Mouse (Mus musculus) liver, embryonic 15.5 days (tissue): ENCODE results near the gene Cercam. TPM values are rescaled to one million over a fixed set of nuclear protein-coding genes. Genes with fewer than 3 reads are reported as not detected.
"Not testable (repeated sequence)": the region's sequence is repeated elsewhere in the genome, so short reads cannot be mapped to it uniquely, and the experiment has no call there.

Experiments used
- ATAC-seq: fragments of 200-750 bp; cut with Nextera tagmentation; 2 replicates; pipeline ENCODE4 v1.8.0; 2017; ENCODE audit warnings: moderate number of reproducible peaks, mild to moderate bottlenecking, moderate library complexity; ENCODE audit not compliant: insufficient read depth
- H3K27ac ChIP-seq: fragments of 300-500 bp; sonication (generic); replicated peaks from 2 replicates; pipeline ENCODE4 v1.5.1; 2015; ENCODE audit warnings: mild to moderate bottlenecking, inconsistent platforms
- H3K27me3 ChIP-seq: fragments of 300-500 bp; sonication (generic); 2 replicates; pipeline ENCODE4 v1.6.1; 2015; ENCODE audit warnings: mild to moderate bottlenecking, inconsistent platforms
- H3K36me3 ChIP-seq: fragments of 300-500 bp; sonication (generic); replicated peaks from 2 replicates; pipeline ENCODE4 v1.6.1; 2015; ENCODE audit warnings: moderate library complexity, mild to moderate bottlenecking, inconsistent platforms
- H3K4me1 ChIP-seq: fragments of 300-500 bp; sonication (generic); replicated peaks from 2 replicates; pipeline ENCODE4 v1.6.1; 2015; ENCODE audit warnings: inconsistent platforms
- H3K4me2 ChIP-seq: fragments of 300-500 bp; sonication (generic); 2 replicates; pipeline ENCODE4 v1.6.1; 2015; ENCODE audit warnings: moderate library complexity, mild to moderate bottlenecking, inconsistent platforms
- H3K4me3 ChIP-seq: fragments of 300-500 bp; sonication (generic); replicated peaks from 2 replicates; pipeline ENCODE4 v1.5.1; 2015; ENCODE audit warnings: mild to moderate bottlenecking, inconsistent platforms
- H3K9ac ChIP-seq: fragments of 300-500 bp; sonication (generic); 2 replicates; pipeline ENCODE4 v1.6.1; 2015; ENCODE audit warnings: moderate library complexity, mild to moderate bottlenecking, inconsistent platforms
- H3K9me3 ChIP-seq: fragments of 300-500 bp; sonication (generic); replicated peaks from 2 replicates; pipeline ENCODE4 v1.6.1; 2016; ENCODE audit warnings: inconsistent platforms
- WGBS: fragments of 180-500 bp; shearing (Covaris S2); methylation state at CpG from one replicate; pipeline ENCODE4 v1.1.7; 2015; ENCODE audit warnings: mixed read lengths; ENCODE audit not compliant: insufficient replicate concordance; 5-methylcytosine and 5-hydroxymethylcytosine counted together
- polyA plus RNA-seq: library from polyadenylated mRNA; unstranded; fragments of >200 nt; fragmentation: Nextera tagmentation; extraction: Ambion mirVana; gene quantifications from 2 replicates; pipeline ENCODE4 v1.2.1, GENCODE M21; 2015

The Cercam gene
- polyA plus RNA-seq, 1 experiment from 2014 or later: 36.1 TPM

- ATAC-seq: no peak
- 83% methylated on average over 8 of the region's 8 CpGs for WGBS
These were observed 10.2 kb downstream of the Cercam start for GRCm38 (mm10) chr2:29879191-29879590.

DNA sequence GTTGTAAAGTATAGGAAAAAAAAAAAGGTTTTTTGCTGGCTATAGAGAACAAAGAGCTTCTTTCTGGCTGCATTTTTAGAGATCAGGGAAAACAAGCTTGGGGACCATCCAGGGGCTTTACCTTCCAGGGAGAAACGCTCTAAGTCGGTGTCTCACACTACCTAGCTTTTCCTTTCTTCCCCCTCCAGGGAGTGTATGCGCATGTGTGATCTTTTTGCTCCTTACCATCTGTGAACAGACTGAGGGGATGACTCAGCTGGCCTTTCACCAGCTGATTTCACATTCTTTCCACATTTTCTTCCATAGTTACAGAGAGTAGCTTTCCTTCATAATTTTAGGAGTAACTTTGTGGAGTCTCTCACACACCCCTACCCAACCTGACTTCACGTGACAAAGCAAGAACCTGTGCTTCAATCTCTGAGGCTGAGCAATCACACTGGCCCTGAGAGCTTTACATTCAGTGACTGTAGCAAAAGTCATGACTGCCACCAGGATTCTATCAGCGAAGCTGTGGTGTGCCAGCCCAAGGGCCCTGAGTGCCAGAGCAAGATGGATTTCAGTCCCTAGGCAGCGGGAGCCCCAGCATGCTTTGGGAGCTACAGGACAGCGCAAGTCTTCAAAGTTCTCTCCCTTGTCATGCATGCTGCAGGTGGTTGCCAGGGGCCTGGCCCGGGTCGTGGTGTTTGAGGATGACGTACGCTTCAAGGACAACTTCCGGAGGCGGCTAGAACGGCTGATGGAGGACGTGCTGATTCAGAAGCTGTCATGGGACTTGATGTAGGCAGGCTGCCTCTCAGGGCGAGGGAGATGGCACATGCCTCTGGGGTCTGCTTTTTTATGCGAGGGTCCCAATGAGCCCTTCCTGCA is 11.2 kb downstream of the Cercam start:
- Histone ChIP-seq H3K36me3 (peaks cover 64% of the 10 kb centered on the region), H3K4me2 (no peak overlapping the region), H3K9me3 (no peaks in the 10 kb centered on the region), H3K4me3 (no peak overlapping the region), H3K4me1 (no peaks in the 10 kb centered on the region), H3K9ac (no peak overlapping the region), H3K27ac (no peak overlapping the region), H3K27me3 (no peaks in the 10 kb centered on the region)
- ATAC-seq: no peak
- WGBS: 83% methylated on average over 17 of the region's 17 CpGs

More at GRCm38 (mm10) chr2:29879191-29879590, 10.2 kb downstream of the Cercam start:
- Histone ChIP-seq H3K9me3 (no peaks in the 10 kb centered on the region), H3K27me3 (no peaks in the 10 kb centered on the region), H3K27ac (no peak overlapping the region), H3K9ac (no peak overlapping the region), H3K4me3 (no peak overlapping the region), H3K4me1 (no peaks in the 10 kb centered on the region), H3K4me2 (no peak overlapping the region), H3K36me3 (peaks cover 74% of the 10 kb centered on the region)

DNA sequence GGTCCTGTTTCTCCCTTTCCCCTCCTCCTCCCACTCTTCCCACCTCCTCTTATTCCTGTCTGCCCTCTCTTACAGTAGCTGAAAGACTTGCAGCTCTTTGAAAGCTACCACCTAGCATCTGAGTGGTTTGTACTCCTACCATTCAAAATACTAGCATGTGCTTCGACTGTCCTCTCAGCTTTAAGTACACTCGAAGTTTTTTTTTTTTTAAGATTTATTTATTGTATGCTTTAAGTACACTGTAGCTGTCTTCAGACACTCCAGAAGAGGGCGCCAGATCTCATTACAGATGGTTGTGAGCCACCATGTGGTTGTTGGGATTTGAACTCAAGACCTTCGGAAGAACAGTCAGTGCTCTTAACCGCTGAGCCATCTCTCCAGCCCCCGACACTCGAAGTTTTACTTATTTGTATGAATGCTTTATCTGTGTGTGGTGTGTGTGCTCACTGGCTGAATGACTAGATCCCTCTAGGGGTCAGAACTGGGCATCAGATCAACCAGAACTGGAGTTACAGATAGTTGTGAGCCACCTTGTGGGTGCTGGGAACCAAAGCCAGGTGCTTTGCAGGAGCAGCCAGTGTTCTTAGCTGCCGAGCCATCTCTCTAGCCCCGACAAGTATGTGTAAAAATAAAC is 17.8 kb downstream of the Cercam start:
- ATAC-seq, H3K4me3 ChIP-seq, H3K9ac ChIP-seq, H3K4me2 ChIP-seq, H3K9me3 ChIP-seq, H3K27ac ChIP-seq: not testable (repeated sequence)
- Histone ChIP-seq H3K36me3 (peaks cover 15% of the 10 kb centered on the region), H3K4me1 (peaks cover 23% of the 10 kb centered on the region), H3K27me3 (peaks cover 14% of the 10 kb centered on the region)
- WGBS: 56% methylated on average over 9 of the region's 9 CpGs

GRCm38 (mm10) chr2:29889066-29889944 is 20.3 kb downstream of the Cercam start, which contains the start of gene Odf2:
Gene Odf2 (plus strand): TSS chr2:29889221.
- H3K27ac ChIP-seq: peak within 1 kb of the TSS; percentile 91

DNA sequence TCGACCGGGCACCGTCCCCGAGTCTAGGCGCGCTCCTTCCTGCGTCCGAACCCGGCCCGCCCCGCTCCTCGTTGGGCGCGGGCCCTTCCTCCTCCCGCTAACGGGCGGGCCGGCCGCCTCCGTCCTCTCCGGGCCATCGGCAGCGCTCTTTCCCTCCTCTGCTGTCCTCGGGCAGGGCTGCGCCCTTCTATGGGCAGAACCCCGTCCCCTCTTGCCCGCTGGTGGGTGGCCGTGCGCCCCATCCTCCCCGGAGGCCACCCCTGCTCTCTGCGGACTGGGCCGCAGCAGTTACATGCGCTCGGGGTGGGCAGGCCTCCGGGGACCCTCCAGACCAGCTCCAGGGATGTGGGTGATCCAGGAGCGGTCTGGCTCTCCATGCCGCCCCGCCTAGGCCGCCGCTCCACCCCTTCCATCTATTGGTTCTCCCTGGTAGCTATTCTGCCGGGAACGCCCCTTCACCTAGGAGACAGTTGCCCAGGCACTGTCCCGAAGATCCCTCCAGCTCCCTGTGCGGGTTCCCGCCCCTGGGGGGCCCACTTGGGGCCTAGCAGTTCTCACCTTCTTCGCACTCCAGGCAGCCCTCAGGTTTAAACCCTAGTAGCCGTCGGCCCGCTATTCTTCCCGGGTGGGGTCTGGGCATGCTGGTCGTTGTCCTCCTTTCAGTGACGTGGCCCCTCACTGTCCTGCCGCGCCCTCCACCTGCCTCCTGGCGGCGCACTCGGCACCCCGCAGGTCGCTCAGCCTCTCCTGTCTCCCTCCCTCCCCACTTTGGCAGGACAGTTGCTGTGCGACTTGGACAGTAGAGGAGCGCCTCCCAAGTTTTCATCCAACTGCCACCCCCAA is 21.2 kb downstream of the Cercam start:
- Histone ChIP-seq H3K27ac (peak overlapping the region; percentile 91), H3K27me3 (peaks cover 14% of the 10 kb centered on the region), H3K9me3 (no peaks in the 10 kb centered on the region), H3K9ac (peak overlapping the region; percentile 97), H3K36me3 (peaks cover 42% of the 10 kb centered on the region), H3K4me3 (peak overlapping the region; percentile 94), H3K4me2 (peak overlapping the region; percentile 98), H3K4me1 (peaks cover 25% of the 10 kb centered on the region)
- peak; percentile 94 for ATAC-seq
- under 1% methylated on average over 60 of the region's 61 CpGs for WGBS

More at GRCm38 (mm10) chr2:29889066-29889944, 20.3 kb downstream of the Cercam start, which contains the start of gene Odf2:
- peak within 1 kb of the TSS; percentile 98 for H3K4me2 ChIP-seq
- H3K36me3 ChIP-seq: peaks cover 33% of the 10 kb centered on the region
- H3K9ac ChIP-seq: peak within 1 kb of the TSS; percentile 97
- under 1% methylated on average over 70 of the region's 70 CpGs for WGBS
- H3K4me1 ChIP-seq: peaks cover 25% of the 10 kb centered on the region
- peak; percentile 77 for ATAC-seq
- peak within 1 kb of the TSS; percentile 94 for H3K4me3 ChIP-seq
- H3K27me3 ChIP-seq: peaks cover 14% of the 10 kb centered on the region
- no peaks in the 10 kb centered on the region for H3K9me3 ChIP-seq

- Histone ChIP-seq H3K9ac (no peak overlapping the region), H3K4me2 (no peak overlapping the region)
- 90% methylated on average over 6 of the region's 6 CpGs for WGBS
These were observed 22.8 kb downstream of the Cercam start for GRCm38 (mm10) chr2:29891773-29892172.

GRCm38 (mm10) chr2:29896071-29896470 is 27.1 kb downstream of the Cercam start:
- Histone ChIP-seq H3K27me3 (no peaks in the 10 kb centered on the region), H3K4me2 (no peak overlapping the region), H3K9me3 (no peaks in the 10 kb centered on the region), H3K9ac (no peak overlapping the region), H3K36me3 (peaks cover 99% of the 10 kb centered on the region), H3K27ac (no peak overlapping the region), H3K4me1 (peaks cover 9% of the 10 kb centered on the region), H3K4me3 (no peak overlapping the region)
- 95% methylated on average over 1 of the region's 1 CpGs for WGBS
- ATAC-seq: no peak

More at GRCm38 (mm10) chr2:29891773-29892172, 22.8 kb downstream of the Cercam start:
- peaks cover 25% of the 10 kb centered on the region for H3K4me1 ChIP-seq
- peak overlapping the region; percentile 91; the same call in 1 of the 2 replicates for H3K27ac ChIP-seq
- H3K4me3 ChIP-seq: 0 out of 2 replicates have a peak overlapping the region, but pooled peaks have one; percentile 94
- H3K27me3 ChIP-seq: peaks cover 14% of the 10 kb centered on the region
- no peaks in the 10 kb centered on the region for H3K9me3 ChIP-seq
- no peak for ATAC-seq
- H3K36me3 ChIP-seq: peaks cover 56% of the 10 kb centered on the region

DNA sequence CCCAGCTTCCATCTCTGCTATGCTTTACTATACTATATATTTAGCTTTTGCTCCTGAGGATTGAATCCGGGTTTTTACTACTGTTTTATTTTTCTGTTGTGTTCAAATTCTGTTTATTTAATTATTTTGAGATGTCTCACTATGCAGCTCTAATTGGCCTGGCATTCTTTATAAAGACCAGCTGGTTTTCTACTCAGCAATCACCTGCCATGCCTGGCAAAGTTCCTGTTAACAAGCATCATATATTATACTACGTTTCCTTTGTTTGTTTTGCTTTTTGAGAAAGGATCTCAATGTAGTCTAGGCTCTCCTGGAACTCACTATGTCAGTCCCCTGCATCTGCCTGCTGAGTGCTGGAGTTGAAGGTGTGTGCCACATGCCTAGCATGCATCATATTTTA is 28.4 kb downstream of the Cercam start:
- no peak overlapping the region for H3K4me2 ChIP-seq
- no peaks in the 10 kb centered on the region for H3K4me1 ChIP-seq
- no peak overlapping the region for H3K27ac ChIP-seq
- no peak for ATAC-seq
- no peak overlapping the region for H3K9ac ChIP-seq
- 81% methylated on average over 2 of the region's 2 CpGs for WGBS
- no peaks in the 10 kb centered on the region for H3K27me3 ChIP-seq
- H3K9me3 ChIP-seq: no peaks in the 10 kb centered on the region
- H3K4me3 ChIP-seq: no peak overlapping the region
- H3K36me3 ChIP-seq: peaks cover 99% of the 10 kb centered on the region

GRCm38 (mm10) chr2:29898081-29898480 is 29.1 kb downstream of the Cercam start:
- peaks cover 99% of the 10 kb centered on the region for H3K36me3 ChIP-seq
- H3K4me1 ChIP-seq: no peaks in the 10 kb centered on the region

DNA sequence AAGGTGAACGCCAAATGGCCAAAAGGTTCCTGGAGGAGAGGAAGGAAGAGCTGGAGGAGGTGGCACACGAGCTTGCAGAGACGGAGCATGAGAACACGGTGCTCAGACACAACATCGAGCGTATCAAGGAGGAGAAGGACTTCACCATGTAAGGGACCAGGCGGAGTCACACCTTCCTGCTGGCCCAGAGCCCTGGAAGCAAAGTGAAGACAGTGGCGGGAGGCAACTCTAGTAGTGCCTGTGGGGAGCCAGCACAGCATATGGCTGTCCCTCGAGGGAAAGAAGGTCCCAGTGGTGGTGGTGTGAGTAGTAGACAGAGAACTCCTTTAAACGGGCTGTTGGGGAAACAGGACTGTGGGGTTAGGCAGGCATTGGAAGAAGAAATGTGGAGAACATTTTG is 33.2 kb downstream of the Cercam start:
- Histone ChIP-seq H3K27ac (no peak overlapping the region), H3K36me3 (peaks cover 99% of the 10 kb centered on the region), H3K4me3 (no peak overlapping the region), H3K4me2 (no peak overlapping the region), H3K9ac (no peak overlapping the region), H3K27me3 (no peaks in the 10 kb centered on the region), H3K9me3 (no peaks in the 10 kb centered on the region), H3K4me1 (no peaks in the 10 kb centered on the region)
- ATAC-seq: no peak
- 84% methylated on average over 10 of the region's 10 CpGs for WGBS

More at GRCm38 (mm10) chr2:29898081-29898480, 29.1 kb downstream of the Cercam start:
- WGBS: 77% methylated on average over 1 of the region's 1 CpGs
- Histone ChIP-seq H3K9ac (no peak overlapping the region), H3K4me3 (no peak overlapping the region), H3K4me2 (no peak overlapping the region), H3K9me3 (no peaks in the 10 kb centered on the region), H3K27ac (no peak overlapping the region), H3K27me3 (no peaks in the 10 kb centered on the region)
- ATAC-seq: no peak
